Mouse (Mus musculus): ENCODE results near the gene Gm6525. TPM values are rescaled to one million over a fixed set of nuclear protein-coding genes. Genes with fewer than 3 reads are reported as not detected.

The Gm6525 gene
- polyA plus RNA-seq, 1 experiment, result 13.8 TPM

GRCm38 (mm10) chr3:84208917-84209513 is 35.1 kb downstream of the Gm6525 start:
- WGBS, result 49% methylated on average over 7 of the region's 7 CpGs
- Histone ChIP-seq H3K4me3 (replicated peaks; ENCODE audit: control insufficient read depth, low read depth, low read length) (no peak overlapping the region), H3K4me1 (ENCODE audit: control insufficient read depth, insufficient read depth, low read length) (no peaks in the 10 kb centered on the region), H3K27ac (ENCODE audit: control insufficient read depth, insufficient read depth, low read depth, low read length, poor library complexity) (no peak overlapping the region)
- no peak for TF ChIP-seq CTCF (IDR thresholded peaks at IDR 0.05; ENCODE audit: control insufficient read depth, insufficient read depth, low read length)
- no peak for TF ChIP-seq POLR2A (IDR thresholded peaks at IDR 0.05; ENCODE audit: borderline replicate concordance, control insufficient read depth, low read depth, low read length)

DNA sequence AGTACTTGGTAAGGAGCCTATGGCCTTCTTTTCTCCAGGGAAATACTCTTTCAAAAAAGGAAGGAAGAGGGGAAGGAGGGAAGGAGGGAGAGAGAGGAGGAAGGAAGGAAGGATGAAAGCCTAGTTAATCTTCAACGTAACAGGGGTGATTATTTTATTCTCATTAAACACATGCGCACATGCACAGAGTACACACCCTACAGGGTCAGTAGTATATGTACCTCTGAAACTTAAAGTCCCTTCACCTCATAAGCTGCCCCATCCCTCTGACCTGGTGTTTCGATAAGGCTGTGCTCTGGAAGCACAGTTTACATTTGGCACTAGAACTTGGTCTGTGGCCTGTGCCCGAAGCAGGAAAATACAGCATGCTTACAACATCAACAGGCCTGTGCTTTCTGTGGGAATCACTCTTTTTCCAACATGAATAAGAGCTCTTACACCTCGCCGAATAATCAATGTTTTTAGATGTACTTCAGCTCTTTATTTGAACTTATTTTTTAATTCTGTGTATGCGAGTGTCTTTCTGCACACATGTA is 37.5 kb downstream of the Gm6525 start:
- WGBS, result 78% methylated on average over 7 of the region's 7 CpGs
- TF ChIP-seq POLR2A (IDR thresholded peaks at IDR 0.05; ENCODE audit: borderline replicate concordance, control insufficient read depth, low read depth, low read length), result no peak
- no peak for TF ChIP-seq CTCF (IDR thresholded peaks at IDR 0.05; ENCODE audit: control insufficient read depth, insufficient read depth, low read length)

GRCm38 (mm10) chr3:84214501-84214900 is 40.6 kb downstream of the Gm6525 start:
- TF ChIP-seq CTCF (IDR thresholded peaks at IDR 0.05; ENCODE audit: control insufficient read depth, insufficient read depth, low read length) (no peak), POLR2A (IDR thresholded peaks at IDR 0.05; ENCODE audit: borderline replicate concordance, control insufficient read depth, low read depth, low read length) (no peak)
- Histone ChIP-seq H3K27ac (ENCODE audit: control insufficient read depth, insufficient read depth, low read depth, low read length, poor library complexity) (no peak overlapping the region), H3K4me3 (replicated peaks; ENCODE audit: control insufficient read depth, low read depth, low read length) (no peak overlapping the region), H3K4me1 (ENCODE audit: control insufficient read depth, insufficient read depth, low read length) (no peaks in the 10 kb centered on the region)
- WGBS, result 66% methylated on average over 6 of the region's 6 CpGs

More for the DNA sequence above, 37.5 kb downstream of the Gm6525 start:
- H3K4me3 ChIP-seq (replicated peaks; ENCODE audit: control insufficient read depth, low read depth, low read length), result no peak overlapping the region
- no peak overlapping the region for H3K27ac ChIP-seq (ENCODE audit: control insufficient read depth, insufficient read depth, low read depth, low read length, poor library complexity)
- H3K4me1 ChIP-seq (ENCODE audit: control insufficient read depth, insufficient read depth, low read length), result no peaks in the 10 kb centered on the region

DNA sequence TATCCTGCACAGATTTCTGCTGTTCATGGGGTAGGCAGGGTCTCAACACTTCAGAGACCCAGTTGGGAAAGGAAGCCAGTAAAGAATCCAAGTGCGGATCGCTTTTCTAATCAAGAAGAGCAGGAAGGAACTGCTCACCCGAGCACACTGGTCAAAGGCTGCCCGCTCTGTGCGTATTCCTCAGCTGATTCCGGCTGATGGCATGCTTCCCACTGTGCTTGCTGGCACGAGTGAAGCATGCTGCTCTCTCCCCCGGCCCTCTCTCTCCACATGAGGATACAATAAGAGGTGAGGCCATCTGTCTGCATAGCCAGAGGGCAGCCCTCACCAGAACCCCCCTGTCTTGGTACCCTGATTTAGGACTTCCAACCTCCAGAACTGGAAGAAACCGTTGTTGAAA is 41.3 kb downstream of the Gm6525 start:
- no peak overlapping the region for H3K27ac ChIP-seq (ENCODE audit: control insufficient read depth, insufficient read depth, low read depth, low read length, poor library complexity)
- 76% methylated on average over 9 of the region's 9 CpGs for WGBS
- TF ChIP-seq CTCF (IDR thresholded peaks at IDR 0.05; ENCODE audit: control insufficient read depth, insufficient read depth, low read length) (no peak), POLR2A (IDR thresholded peaks at IDR 0.05; ENCODE audit: borderline replicate concordance, control insufficient read depth, low read depth, low read length) (no peak)
- no peaks in the 10 kb centered on the region for H3K4me1 ChIP-seq (ENCODE audit: control insufficient read depth, insufficient read depth, low read length)
- no peak overlapping the region for H3K4me3 ChIP-seq (replicated peaks; ENCODE audit: control insufficient read depth, low read depth, low read length)

GRCm38 (mm10) chr3:84215743-84216360 is 41.9 kb downstream of the Gm6525 start:
- H3K4me1 ChIP-seq (ENCODE audit: control insufficient read depth, insufficient read depth, low read length), result no peaks in the 10 kb centered on the region
- TF ChIP-seq POLR2A (IDR thresholded peaks at IDR 0.05; ENCODE audit: borderline replicate concordance, control insufficient read depth, low read depth, low read length) (no peak), CTCF (IDR thresholded peaks at IDR 0.05; ENCODE audit: control insufficient read depth, insufficient read depth, low read length) (no peak)
- no peak overlapping the region for H3K4me3 ChIP-seq (replicated peaks; ENCODE audit: control insufficient read depth, low read depth, low read length)
- 84% methylated on average over 15 of the region's 15 CpGs for WGBS
- no peak overlapping the region for H3K27ac ChIP-seq (ENCODE audit: control insufficient read depth, insufficient read depth, low read depth, low read length, poor library complexity)

DNA sequence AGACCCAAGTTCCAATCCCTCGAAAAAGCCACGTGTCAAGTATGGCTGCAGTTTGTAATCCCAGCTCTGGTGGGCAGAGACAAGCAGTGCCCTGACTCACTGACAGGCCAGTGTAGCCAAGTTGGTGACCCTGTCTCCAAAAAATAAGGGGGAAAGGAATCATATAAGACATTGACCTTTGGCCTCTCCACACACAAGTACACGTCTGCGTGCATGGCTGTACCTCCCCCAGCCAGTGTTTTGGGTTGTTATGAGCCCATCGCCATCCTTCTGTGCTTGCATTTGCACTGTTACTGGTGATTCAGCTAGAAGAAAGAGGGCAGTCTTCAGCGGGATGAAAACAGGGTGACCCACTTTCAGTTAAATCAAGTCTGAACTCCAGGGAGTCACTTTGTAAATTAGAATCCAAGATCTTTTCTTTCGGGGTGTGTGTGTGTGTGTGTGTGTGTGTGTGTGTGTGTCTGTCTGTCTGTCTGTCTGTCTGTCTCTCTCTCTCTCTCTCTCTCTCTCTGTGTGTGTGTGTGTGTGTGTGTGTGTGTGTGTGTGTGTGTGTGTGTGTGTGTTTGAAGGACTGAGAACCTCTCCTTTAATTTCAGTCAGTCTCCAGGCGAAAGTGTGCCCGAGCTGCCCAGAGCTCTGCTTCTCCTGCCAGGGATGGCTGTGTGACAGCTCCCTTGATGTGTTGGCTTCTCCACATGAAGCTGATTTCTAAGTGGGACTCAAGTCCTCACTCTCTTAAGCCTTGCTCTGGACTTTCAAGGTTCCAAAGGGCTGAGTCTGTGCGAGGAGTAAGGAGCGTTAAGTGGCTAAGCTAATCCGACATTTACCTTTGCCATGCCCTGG is 43.4 kb downstream of the Gm6525 start:
- H3K27ac ChIP-seq (ENCODE audit: control insufficient read depth, insufficient read depth, low read depth, low read length, poor library complexity), result no peak overlapping the region
- TF ChIP-seq POLR2A (IDR thresholded peaks at IDR 0.05; ENCODE audit: borderline replicate concordance, control insufficient read depth, low read depth, low read length), result no peak
- TF ChIP-seq CTCF (IDR thresholded peaks at IDR 0.05; ENCODE audit: control insufficient read depth, insufficient read depth, low read length), result no peak
- WGBS, result 87% methylated on average over 12 of the region's 12 CpGs
- H3K4me1 ChIP-seq (ENCODE audit: control insufficient read depth, insufficient read depth, low read length), result no peaks in the 10 kb centered on the region
- H3K4me3 ChIP-seq (replicated peaks; ENCODE audit: control insufficient read depth, low read depth, low read length), result no peak overlapping the region

GRCm38 (mm10) chr3:84217961-84218351 is 44.1 kb downstream of the Gm6525 start:
- TF ChIP-seq POLR2A (IDR thresholded peaks at IDR 0.05; ENCODE audit: borderline replicate concordance, control insufficient read depth, low read depth, low read length) (no peak), CTCF (IDR thresholded peaks at IDR 0.05; ENCODE audit: control insufficient read depth, insufficient read depth, low read length) (no peak)
- no peaks in the 10 kb centered on the region for H3K4me1 ChIP-seq (ENCODE audit: control insufficient read depth, insufficient read depth, low read length)
- no peak overlapping the region for H3K27ac ChIP-seq (ENCODE audit: control insufficient read depth, insufficient read depth, low read depth, low read length, poor library complexity)
- H3K4me3 ChIP-seq (replicated peaks; ENCODE audit: control insufficient read depth, low read depth, low read length), result no peak overlapping the region
- WGBS, result 84% methylated on average over 4 of the region's 4 CpGs

- 82% methylated on average over 2 of the region's 2 CpGs for whole genome bisulfite sequencing
- TF ChIP-seq CTCF (IDR thresholded peaks at IDR 0.05; ENCODE audit: control insufficient read depth, insufficient read depth, low read length) (no peak), POLR2A (IDR thresholded peaks at IDR 0.05; ENCODE audit: borderline replicate concordance, control insufficient read depth, low read depth, low read length) (no peak)
- H3K27ac ChIP-seq (ENCODE audit: control insufficient read depth, insufficient read depth, low read depth, low read length, poor library complexity), result no peak overlapping the region
- no peak overlapping the region for H3K4me3 ChIP-seq (replicated peaks; ENCODE audit: control insufficient read depth, low read depth, low read length)
- H3K4me1 ChIP-seq (ENCODE audit: control insufficient read depth, insufficient read depth, low read length), result no peaks in the 10 kb centered on the region
These were observed 44.6 kb downstream of the Gm6525 start for GRCm38 (mm10) chr3:84218498-84218897.

All from bone marrow, adult 2 months (tissue).